Mouse (Mus musculus) ovary, postnatal 14 days (tissue): ENCODE results near the gene Cep295nl.
"Not testable (repeated sequence)": the region's sequence is repeated elsewhere in the genome, so short reads cannot be mapped to it uniquely, and the experiment has no call there.

Source experiments
- DNase-seq: peaks from one replicate; pipeline ENCODE4 v3.0.0; 2022; ENCODE audit warnings: low spot score

Gene Cep295nl

DNA sequence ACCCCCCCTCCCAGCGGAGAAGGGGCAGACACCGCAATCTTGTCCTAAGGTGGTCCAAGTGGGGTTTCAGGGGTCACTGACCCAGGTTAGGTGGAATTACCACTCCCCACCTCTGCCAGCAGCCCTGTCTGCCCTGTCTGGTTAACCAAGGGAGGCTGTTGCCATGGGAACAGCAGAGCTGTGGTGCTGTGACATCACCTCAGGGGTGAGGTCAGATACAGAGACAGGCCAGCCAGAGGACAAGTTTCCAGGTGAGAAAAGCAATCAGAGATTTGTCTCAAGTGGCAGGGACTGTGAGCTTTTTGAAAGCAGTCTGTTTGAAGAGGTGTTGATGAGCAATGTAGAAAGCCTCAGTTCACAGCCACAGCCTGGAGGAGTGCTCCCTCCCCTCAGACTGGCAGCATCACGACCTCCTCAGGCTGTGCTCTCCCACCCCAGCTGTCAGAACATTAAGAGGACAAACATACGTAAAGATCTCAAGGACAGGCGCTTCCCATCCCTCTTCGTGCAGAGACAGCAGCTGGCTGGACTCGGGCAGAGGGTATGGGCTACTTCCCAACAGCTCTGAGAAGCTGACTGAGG, at the start of gene Cep295nl:
Gene Cep295nl (minus strand): TSS at position 101 of the 582 bp plus-strand sequence.
- DNase-seq = no peak

DNA sequence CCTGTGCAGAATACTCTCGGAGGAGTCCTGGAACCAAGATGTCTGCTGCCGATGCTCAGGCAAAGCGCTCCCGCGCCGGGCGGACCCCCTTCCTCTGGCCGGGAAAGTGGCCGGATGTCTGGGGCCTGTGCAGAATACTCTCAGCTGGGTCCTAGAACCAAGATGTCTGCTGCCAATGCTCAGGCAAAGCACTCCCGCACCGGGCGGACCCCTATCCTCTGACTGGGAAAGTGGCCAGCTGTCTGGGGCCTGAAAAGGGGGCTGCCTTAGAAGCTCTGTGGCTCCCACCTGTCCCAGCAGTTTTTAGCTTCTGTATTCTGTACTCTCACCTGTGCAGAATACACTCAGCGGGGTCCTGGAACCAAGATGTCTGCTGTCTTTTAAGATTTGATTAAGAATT, 45.5 kb upstream of the Cep295nl start:
- DNase-seq = not testable (repeated sequence)

DNA sequence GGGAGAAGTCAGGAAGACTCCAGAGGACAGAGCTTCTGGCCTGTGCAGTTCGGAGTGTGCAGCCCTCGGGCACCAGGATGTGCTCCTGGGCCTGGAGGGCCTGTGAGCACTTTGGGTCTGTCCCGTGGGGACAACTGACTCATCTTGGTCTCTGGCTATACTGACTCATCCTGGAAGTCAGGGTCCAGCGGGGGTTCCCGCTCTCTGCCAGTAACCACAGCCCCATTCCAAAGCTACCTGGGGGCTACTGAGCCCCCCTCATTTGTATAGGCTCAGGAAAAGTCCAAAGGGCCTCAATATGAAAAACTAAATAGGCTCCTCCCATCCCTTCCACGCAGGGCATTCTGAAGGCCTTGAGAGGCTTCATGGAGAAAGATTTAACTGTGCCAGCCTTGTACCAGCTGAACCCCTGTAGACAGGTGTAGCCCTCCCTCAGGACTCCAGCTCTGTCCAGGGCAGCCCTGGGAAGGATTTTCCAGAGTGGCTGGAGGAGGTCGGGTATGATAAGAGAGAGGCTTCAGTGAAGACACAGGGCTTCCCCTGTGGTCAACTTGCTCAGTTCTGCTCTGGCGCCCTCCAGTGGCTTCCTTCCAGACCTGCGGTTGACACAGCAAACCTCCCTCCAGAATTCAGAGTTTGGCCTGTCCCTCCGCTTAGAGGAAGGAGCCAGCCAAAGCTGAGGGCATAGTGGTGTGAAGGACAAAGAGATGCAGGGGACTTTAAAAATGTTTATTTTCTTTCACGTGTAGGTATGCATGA, 37.1 kb upstream of the Cep295nl start:
- peak; percentile 85 for DNase-seq

DNA sequence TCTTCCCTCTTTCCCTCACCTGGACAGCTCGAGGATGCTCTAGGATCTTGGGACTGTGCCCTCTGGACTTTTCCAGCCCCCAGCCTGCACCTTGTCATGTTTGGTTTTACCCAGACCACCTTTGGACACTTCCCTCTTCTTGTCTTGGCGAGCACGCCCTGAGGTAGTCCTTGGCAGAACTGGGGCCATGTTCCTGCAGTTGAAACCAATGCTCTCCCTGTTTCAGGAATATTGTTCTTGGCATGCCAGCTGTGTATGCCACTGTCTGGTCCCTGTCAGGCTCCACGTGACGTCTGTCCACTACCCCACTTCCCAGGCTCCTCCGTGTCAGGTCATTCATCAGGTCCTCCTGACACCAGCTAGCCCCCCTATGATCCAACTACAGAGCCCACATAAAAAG, 36.4 kb upstream of the Cep295nl start:
- DNase-seq = no peak

DNA sequence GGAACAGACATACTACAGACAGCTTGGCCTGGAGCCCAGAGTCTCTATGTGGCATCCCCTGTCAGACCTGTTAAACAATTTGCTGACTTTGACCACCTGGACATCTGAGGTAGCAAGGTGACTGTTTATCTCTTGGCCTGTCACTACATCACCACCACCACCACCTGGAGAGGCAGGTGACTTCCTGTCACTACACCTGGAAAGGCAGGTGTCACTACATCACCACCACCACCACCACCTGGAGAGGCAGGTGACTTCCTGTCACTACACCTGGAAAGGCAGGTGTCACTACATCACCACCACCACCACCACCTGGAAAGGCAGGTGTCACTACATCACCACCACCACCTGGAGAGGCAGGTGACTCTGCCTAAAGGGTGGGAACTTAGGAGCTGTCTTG, 34.0 kb upstream of the Cep295nl start:
- DNase-seq = not testable (repeated sequence)

DNA sequence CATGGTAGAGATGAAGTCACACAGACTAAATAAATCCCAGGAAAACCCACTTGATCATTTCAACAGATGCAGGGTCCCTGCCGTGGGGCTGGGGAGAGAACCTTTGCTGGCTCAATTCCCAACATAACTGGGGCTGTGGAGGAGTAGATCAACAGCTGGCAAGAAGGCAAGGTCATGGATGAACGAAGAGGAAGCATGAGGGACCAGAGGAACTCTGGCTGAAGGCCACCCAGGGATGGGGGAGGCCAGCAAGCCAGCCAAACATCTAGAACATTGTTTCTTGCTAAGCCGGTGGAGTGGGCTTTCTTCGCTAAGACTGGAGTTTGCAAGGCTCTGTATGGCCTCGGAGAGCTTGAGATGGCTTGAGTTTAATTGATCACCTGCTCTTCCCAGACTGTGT, 33.6 kb upstream of the Cep295nl start:
- peak; percentile 47 for DNase-seq

DNA sequence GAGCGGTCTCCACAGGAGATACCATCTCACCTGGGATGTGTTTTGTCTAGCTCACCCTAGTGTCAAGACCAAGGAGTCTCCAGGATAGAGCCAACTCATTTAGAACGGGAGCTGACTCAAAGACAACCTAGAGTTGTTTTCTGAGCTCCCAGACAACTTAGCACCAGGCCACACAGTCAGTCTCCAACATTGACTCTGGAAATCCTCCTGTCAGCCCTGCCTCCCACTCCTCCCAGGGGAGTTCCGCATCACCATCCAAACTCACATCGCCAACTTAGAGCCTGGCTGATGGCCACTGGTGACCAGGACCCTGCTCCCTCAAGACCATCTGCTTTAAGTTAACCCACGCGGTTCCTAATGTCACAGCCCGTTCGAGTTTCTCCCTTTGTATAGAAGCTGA, 33.2 kb upstream of the Cep295nl start:
- DNase-seq = no peak

DNA sequence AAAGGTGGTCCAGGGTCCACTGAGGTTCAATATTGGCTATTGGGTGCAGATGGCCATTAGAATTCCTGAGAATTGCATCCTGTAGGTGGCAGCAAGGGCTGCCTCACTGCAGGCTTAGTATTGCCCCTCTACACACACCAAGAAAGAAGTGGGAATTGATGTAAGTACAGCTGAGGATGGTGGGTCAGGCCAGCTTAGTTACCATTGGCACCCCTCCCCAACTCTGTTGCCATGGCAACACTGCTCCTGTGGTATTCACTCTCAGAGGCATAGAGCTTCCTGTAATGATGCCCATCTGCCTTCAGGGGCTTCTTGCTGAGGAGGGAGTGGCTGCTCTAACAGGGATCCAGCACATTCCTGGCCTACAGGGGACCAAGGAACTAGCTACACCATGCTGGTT, 32.7 kb upstream of the Cep295nl start:
- DNase-seq = no peak

DNA sequence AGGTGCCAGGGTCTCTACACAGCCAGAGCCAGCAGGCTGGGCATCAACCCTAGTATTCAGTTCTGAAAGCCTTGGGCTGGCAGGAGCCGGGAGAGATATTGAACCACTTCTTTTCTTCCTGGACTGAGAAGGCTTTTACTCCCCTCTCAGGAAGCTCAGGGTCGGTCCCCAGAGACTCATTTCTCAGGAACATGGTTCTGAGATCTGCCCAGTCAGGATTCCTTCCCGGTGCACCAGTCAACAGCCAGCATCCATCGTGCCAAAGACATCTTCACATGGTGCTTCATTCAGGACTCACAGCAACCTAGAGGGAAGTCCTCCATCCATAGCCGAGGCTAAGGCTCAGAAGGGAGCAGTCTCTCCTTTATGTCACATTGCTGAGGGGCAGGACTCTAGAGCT, 32.2 kb upstream of the Cep295nl start:
- DNase-seq = no peak

DNA sequence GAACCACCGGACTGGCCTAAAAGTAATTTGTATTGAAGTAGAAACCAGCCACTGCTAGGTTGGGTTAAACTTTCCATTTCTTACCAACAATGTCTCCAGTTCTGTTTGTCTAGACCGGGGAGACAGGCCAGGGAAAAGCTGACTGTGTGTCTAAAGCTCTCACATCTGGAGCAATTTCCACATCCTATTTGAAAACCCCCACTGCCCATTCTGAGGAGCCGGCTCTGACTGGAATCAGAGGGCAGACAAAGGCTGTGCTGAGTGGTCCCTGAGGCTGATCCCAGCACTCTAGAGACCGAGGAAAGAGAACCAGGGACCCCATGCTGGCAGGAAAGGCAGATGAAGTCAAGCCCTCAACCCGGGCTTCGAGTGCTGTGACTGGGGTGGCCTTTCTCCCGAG, 30.3 kb upstream of the Cep295nl start:
- no peak for DNase-seq

DNA sequence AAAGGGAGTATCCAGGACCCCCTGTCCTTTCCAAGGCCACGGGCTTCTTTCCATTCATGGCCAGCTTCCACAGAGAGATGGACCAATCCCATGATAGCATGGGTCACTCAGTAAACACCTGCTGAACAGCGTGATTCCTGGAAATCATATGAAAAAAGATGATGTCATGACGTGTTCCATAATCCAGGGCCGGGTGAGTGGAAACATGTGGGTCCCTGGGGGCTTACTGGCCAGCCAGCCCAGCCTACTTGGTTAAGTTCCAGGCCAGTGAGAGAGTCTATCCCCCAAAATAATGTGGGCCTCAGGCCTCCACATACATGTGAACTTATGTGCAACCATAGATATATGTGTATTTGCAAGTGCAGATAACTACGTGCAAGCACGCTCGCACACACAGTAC, 29.6 kb upstream of the Cep295nl start:
- no peak for DNase-seq

DNA sequence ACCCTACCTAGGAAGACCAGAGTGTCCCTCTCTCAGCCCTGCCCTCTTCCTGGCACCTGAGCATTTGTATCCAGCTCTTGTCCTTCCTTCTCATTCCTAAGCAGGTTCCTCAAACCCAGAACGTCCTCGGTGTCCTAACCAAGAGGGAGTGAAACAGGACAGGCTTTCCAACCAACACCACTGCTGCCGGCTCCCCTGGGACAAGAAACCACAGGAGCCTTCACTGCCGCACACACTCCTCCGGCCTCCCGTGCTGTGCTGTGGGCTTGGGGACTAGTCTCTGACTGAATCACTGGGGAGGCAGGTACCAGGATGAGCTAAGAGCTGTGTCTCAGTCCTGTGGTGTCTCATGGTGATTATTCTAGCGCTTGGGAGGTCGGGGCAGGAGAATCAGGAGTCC, 27.4 kb upstream of the Cep295nl start:
- no peak for DNase-seq

DNA sequence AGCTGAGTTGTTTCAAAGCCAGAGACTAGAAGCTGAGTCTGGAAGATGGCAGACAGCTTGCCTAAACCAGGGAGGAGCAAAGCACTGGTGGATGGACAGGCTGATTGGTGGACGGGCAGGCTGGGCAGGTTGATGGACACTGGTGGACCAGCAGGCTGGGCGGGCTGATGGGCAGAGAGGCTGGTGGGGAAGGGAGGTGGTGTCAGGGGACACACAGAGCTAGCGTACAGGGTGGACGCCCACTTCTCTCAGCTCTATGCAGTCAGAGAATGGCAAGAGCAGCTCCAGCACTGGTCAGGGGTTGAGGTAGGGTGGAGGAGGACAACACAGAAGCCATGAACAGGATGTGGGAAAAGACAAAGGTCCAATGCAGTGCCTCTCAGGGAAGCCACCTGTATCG, 27.0 kb upstream of the Cep295nl start:
- no peak for DNase-seq

DNA sequence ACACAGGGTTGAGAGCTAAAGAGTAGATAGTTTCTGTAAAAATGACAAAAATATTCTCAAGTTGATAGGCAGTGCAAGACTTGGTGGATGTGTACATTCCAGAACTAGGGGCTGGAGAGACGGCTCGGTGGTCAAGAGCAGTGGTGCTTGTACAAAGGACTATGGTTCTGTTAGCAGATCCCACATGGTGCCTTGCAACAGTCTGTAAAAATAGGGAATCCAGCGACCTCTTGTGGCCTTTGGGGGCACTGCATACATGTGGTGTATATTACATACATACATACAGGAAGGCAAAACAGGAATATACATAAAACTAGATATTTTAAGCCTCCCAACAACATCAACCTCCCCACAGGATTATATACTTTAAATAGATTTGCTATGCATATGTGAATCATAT, 26.0 kb upstream of the Cep295nl start:
- DNase-seq = no peak

DNA sequence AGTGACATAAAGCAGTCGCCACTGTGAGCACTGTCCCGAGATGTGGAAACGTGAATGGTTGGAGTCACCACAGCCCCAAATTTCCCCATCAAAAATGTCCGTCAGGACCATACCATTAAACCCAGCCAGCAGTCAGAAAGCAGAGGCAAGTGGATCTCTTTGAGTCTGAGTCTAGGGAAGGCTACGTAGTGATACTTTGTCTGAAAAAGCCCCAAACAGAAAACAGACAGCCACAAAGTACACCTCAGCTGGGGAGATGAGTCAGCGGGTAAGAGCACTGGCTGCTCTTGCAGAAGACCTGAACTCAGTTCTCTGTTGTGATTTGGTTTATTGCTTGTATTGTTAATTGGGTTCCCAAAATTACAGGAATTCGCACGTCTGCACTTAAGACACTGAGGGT, 24.3 kb upstream of the Cep295nl start:
- DNase-seq = no peak

DNA sequence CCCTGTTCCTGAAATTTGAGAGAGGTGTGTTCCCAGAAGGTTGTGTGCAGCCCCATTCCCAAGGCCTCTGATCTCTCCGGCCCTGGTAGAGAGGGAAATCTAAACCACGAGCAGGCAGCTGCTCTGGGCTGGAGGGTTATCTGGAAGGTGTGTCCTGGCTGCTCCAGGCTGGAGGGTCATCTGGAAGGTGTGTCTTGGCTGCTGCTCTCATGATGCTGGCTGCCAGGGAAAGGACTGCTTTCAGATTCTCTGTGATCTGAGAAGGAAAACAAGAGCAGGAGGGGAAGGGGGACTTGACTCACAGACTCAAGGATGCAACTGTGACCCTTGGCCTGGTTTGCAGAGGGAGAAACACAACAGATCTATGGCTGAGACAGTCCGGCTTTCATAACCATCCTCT, 23.8 kb upstream of the Cep295nl start:
- DNase-seq = no peak

DNA sequence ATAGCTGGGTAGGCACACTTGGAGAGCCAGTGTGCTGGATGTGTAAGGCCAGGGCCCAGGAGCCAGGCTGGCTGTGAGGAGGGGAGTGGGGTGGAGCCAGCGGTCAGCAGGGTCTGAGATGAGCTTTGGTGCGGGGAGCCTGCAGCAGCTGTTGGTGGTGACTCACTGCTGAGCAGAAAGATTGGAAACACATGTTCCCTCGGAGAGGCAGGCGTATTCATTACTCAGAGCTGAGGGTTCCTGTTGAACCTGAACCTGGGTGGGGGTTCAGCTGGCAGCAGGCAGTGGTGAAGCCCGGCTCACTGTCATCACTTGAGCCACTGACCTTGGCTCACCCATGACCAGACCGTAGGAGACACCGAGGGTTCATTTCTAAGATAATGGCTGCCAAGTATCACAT, 22.9 kb upstream of the Cep295nl start:
- DNase-seq = no peak

DNA sequence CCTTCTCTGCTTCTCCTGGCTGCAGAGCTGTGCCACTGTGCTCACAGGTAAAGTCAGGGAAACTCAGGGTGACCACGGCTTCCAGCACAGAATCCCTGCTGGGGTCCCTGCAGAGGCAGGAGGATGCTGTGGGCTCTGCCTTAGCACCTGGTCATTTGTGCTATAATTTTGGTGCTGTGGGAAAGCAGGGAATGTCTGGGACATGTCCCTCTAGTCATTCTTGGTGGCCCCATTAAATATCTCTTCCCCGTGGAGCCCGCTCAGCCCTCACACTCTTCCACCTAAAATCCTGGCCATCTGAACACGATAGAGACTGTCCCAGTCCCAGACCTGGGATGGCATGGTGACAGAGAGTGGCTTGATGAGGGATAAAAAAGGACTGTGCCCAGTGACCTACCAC, 21.7 kb upstream of the Cep295nl start:
- no peak for DNase-seq

DNA sequence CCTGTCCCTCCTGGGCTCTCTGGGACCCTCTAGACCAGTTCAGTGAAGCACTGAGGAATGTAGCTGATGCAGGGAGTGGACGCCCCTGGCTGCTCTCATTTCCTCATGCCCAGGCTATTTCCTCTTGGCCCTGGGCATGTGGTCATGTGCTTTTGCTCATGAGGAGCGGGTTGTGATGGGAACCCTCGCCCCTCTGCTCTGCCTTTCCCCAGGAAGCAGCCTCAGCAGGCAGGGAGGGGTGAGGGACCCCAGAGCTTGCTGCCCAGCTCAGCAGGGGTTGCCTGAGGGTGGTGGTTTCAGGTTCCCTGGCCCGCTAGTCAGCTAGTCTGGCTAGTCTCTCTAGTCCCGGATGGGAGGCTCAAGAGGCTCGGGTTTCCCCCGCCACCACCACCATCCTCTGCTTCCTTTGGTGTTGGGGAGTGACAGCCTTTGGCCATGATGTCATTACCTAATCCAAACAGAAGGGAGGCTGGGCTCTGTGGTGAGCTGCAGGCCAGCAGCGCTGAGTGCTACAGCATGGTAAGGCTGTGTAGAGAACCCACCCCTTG, 20.7 kb upstream of the Cep295nl start:
- DNase-seq = peak; percentile 41

DNA sequence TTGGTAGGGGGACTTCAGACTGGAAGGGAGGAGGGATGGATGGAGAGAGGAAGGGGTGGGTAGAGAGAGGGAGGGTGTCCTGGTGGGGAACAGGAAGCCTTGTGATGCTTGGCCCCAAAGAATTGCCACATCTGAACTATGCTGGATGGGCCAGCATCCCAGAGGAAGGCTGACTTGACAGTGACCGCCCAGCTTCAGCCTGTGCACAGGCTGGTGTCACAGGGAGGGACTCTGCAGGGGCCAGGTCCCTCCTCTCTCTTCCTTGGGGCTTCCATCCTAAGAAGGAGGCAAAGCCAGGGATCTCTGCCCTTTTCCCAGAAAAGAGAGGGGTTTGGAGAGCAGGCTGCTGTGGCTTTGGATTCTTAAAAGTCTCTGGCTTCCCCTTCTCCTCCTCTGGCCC, 20.2 kb upstream of the Cep295nl start:
- no peak for DNase-seq

DNA sequence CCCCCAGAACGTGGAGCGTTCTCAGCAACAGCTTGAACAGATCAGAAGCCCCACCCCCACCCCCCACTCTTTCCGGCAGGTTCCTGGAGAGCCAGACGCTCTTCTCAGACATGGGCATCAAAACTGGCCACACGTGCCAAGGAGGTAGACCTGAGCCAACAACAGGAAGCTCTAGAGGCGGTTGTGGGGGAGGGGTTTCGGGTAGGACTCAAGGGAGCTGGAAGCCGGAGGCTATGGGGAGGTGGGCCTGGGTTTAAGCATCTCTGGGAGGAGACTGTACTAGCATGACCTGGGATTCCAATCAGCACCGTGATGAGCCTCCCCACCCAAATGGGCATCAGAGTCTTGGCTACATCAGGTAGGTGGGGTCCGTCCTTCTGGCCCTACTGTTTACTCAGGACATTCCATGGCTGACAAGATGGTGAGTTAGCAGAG, 18.6 kb upstream of the Cep295nl start:
- peak; percentile 43 for DNase-seq

DNA sequence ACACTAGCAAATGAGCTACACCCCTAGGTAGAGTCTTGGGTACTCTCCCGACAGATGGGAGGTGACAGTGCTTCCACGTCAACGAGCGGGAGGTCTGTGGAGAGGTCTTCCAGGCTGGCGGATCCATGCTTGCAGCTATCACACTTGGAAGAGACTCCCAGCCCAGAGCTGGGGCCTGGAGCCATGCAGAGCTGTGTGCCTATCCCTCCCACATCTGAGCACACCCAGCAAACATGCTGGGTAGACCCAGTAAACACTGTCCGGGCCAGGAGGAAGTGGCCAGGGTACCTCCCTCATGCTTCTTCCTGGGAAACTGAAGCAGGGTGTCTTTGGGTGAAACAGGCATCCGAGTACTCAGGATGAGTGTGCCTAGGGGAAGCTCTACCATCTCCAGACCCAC, 18.2 kb upstream of the Cep295nl start:
- DNase-seq = no peak

DNA sequence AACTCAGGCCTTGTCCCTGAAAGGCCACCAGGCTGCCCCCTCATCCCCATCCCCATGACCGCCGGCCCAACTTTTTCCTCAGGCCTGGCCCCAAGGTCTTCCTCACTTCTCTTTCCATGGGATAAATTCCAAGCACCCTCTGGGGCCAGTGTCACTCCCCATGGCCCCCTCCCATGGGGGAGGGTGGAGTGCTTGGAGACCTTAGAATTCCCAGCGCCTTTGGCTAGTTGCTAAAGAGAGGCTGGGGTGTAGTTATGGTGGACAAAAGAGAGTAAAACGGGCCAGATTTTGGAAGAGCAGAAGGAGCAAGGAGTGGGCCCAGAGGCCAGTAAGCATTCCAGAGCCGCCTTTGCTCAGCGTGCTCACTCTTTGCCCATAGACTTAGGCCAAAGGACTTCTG, 13.3 kb upstream of the Cep295nl start, which contains the start of gene Timp2:
Gene Timp2 (minus strand): TSS at position 101 of the 400 bp plus-strand sequence.
- DNase-seq = no peak

DNA sequence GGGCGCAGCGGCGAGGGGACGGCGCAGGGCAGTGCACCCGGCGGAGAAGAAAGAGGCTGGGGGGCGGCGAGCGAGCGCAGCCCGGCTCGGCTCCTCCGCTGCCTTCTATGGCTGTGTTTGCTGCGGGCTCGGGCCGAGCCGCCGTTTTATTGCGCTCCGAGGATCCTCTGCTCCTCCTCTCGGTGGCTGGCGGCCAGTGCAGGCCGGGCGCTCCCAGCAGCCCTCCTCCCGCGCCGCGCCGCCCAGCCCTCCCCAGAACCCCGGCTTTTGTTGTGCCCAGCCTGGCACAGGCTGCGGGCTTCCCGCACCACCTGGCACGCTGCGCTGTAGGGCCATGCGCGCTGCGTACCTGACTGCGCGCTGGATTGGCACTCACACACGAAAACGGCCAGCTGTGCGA, 12.9 kb upstream of the Cep295nl start:
- peak; percentile 90 for DNase-seq
